Mouse (Mus musculus): ENCODE results near the gene Gpr182. TPM values are rescaled to one million over a fixed set of nuclear protein-coding genes. Genes with fewer than 3 reads are reported as not detected.
"Not testable (repeated sequence)": the region's sequence is repeated elsewhere in the genome, so short reads cannot be mapped to it uniquely, and the experiment has no call there.

Gene Gpr182
- polyA plus RNA-seq (2015; fragmentation: Nextera tagmentation; extraction: Ambion mirVana): 13.4 and 15.6 TPM in 2 replicates

DNA sequence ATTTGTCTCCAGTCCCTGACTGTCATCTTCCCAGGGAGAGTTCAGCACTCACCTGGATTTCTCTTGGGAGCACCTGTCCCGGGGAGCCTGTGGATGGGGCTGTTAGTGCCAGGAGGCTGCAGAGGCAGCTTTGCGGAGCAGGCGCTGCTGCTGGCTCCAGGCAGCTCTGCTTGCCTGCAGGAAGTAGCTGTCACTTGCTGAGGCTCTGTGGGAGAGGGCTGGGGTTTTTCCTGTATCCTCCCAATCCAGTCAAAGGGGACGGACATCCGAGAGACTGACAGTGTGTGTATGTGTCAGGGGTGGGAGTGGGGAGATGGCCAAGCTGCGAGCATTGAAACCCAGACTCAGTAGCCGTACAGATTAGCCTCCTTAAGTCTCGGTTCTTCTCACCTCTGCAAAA is at the start of gene Gpr182:
Gene Gpr182, minus strand, starts transcription at position 185 of the 400 bp plus-strand sequence.
- WGBS (ENCODE audit: insufficient replicate concordance): 32% methylated on average over 8 of the region's 8 CpGs
- peaks cover 15% of the 10 kb centered on the region for H3K4me1 ChIP-seq (ENCODE audit: control insufficient read depth, low read depth, low read length)

DNA sequence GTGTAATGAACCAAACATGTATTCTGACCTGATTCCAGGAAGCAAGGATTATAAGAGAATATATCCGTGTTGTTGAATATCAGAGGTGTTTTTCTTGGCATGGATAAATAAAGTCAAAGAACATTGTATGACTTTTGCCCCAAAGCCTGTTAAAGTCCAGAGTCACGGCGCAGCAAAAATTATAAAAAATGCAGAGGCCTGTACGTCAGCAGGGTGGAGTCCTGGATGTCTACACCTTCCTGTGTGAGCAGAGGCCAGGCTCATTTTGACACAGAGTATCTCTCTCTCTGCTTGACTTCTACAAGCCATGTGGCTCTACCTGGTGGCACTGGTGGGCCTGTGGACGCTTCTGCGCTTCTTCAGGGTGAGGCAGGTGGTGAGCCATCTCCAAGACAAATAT is 49.4 kb upstream of the Gpr182 start, which contains the start of gene Rdh16:
Gene Rdh16, plus strand, starts transcription at position 262 of the 400 bp plus-strand sequence.
- H3K36me3 ChIP-seq (ENCODE audit: control insufficient read depth, insufficient read depth): no peaks in the 10 kb centered on the region
- no peaks in the 10 kb centered on the region for H3K27me3 ChIP-seq (ENCODE audit: control insufficient read depth, insufficient read depth, low read depth, low read length)
- WGBS (ENCODE audit: insufficient replicate concordance): 63% methylated on average over 6 of the region's 6 CpGs
- H3K4me3 ChIP-seq (ENCODE audit: low read depth, low read length): no peak within 1 kb of the TSS
- no peaks in the 10 kb centered on the region for H3K9me3 ChIP-seq (replicated peaks; ENCODE audit: control insufficient read depth, low read length)
- H3K27ac ChIP-seq (ENCODE audit: low read length): no peak within 1 kb of the TSS
- no peak within 1 kb of the TSS for H3K4me2 ChIP-seq (ENCODE audit: low read depth, low read length)
- no peak within 1 kb of the TSS for H3K9ac ChIP-seq (ENCODE audit: low read depth, low read length)
- ATAC-seq (ENCODE audit: low read depth): no peak
- H3K4me1 ChIP-seq (ENCODE audit: control insufficient read depth, low read depth, low read length): no peaks in the 10 kb centered on the region

More for the DNA sequence above, at the start of gene Gpr182:
- Histone ChIP-seq H3K9ac (ENCODE audit: low read depth, low read length) (no peak within 1 kb of the TSS), H3K27me3 (ENCODE audit: control insufficient read depth, insufficient read depth, low read depth, low read length) (no peaks in the 10 kb centered on the region), H3K9me3 (replicated peaks; ENCODE audit: control insufficient read depth, low read length) (no peaks in the 10 kb centered on the region), H3K4me2 (ENCODE audit: low read depth, low read length) (0 out of 2 replicates have a peak within 1 kb of the TSS, but pooled peaks have one; percentile 5), H3K27ac (ENCODE audit: low read length) (peak within 1 kb of the TSS; percentile 3), H3K4me3 (ENCODE audit: low read depth, low read length) (peak within 1 kb of the TSS; percentile 19), H3K36me3 (ENCODE audit: control insufficient read depth, insufficient read depth) (peaks cover 2% of the 10 kb centered on the region; the same call in 1 of the 2 replicates)
- ATAC-seq (ENCODE audit: low read depth): 0 out of 2 replicates have a peak, but pooled peaks have one; percentile 14

- H3K27ac ChIP-seq (ENCODE audit: low read length): no peak overlapping the region
- no peaks in the 10 kb centered on the region for H3K4me1 ChIP-seq (ENCODE audit: control insufficient read depth, low read depth, low read length)
- H3K9ac ChIP-seq (ENCODE audit: low read depth, low read length): no peak overlapping the region
- no peak for ATAC-seq (ENCODE audit: low read depth)
- no peaks in the 10 kb centered on the region for H3K36me3 ChIP-seq (ENCODE audit: control insufficient read depth, insufficient read depth)
- H3K9me3 ChIP-seq (replicated peaks; ENCODE audit: control insufficient read depth, low read length): no peaks in the 10 kb centered on the region
- H3K4me2 ChIP-seq (ENCODE audit: low read depth, low read length): no peak overlapping the region
- 46% methylated on average over 1 of the region's 1 CpGs for WGBS (ENCODE audit: insufficient replicate concordance)
- H3K4me3 ChIP-seq (ENCODE audit: low read depth, low read length): no peak overlapping the region
- H3K27me3 ChIP-seq (ENCODE audit: control insufficient read depth, insufficient read depth, low read depth, low read length): no peaks in the 10 kb centered on the region
These were observed 47.8 kb upstream of the Gpr182 start for GRCm38 (mm10) chr10:127799295-127799694.

DNA sequence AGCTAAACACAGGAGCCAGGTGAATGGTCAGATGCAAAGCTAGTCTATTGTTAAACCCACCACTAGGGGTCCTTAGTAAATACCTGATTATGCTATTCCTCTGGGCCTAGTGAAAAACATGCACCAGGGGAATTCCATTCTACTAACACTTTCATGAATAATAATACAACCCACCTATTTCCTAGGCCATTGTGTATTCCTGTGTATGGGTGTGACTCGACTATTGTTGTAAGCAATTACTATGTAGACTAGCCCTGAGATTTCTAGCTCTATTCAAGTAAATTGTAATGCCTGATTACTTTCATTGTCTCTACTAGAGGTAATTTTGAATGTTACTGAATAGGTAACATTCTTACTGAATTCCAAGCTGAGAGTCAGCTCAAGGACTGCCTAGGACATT is 33.9 kb upstream of the Gpr182 start:
- 55% methylated on average over 1 of the region's 1 CpGs for WGBS (ENCODE audit: insufficient replicate concordance)
- H3K4me1 ChIP-seq (ENCODE audit: control insufficient read depth, low read depth, low read length); ATAC-seq (ENCODE audit: low read depth); H3K4me2 ChIP-seq (ENCODE audit: low read depth, low read length); H3K9ac ChIP-seq (ENCODE audit: low read depth, low read length); H3K27ac ChIP-seq (ENCODE audit: low read length); H3K27me3 ChIP-seq (ENCODE audit: control insufficient read depth, insufficient read depth, low read depth, low read length); H3K36me3 ChIP-seq (ENCODE audit: control insufficient read depth, insufficient read depth); H3K9me3 ChIP-seq (replicated peaks; ENCODE audit: control insufficient read depth, low read length); H3K4me3 ChIP-seq (ENCODE audit: low read depth, low read length): not testable (repeated sequence)

- not testable (repeated sequence) for H3K9me3 ChIP-seq (replicated peaks; ENCODE audit: control insufficient read depth, low read length); H3K4me3 ChIP-seq (ENCODE audit: low read depth, low read length); ATAC-seq (ENCODE audit: low read depth); H3K4me1 ChIP-seq (ENCODE audit: control insufficient read depth, low read depth, low read length); H3K9ac ChIP-seq (ENCODE audit: low read depth, low read length); H3K36me3 ChIP-seq (ENCODE audit: control insufficient read depth, insufficient read depth); H3K27me3 ChIP-seq (ENCODE audit: control insufficient read depth, insufficient read depth, low read depth, low read length); H3K4me2 ChIP-seq (ENCODE audit: low read depth, low read length); H3K27ac ChIP-seq (ENCODE audit: low read length)
- 82% methylated on average over 17 of the region's 17 CpGs for WGBS (ENCODE audit: insufficient replicate concordance)
These were observed 30.8 kb upstream of the Gpr182 start for GRCm38 (mm10) chr10:127782321-127782720.

DNA sequence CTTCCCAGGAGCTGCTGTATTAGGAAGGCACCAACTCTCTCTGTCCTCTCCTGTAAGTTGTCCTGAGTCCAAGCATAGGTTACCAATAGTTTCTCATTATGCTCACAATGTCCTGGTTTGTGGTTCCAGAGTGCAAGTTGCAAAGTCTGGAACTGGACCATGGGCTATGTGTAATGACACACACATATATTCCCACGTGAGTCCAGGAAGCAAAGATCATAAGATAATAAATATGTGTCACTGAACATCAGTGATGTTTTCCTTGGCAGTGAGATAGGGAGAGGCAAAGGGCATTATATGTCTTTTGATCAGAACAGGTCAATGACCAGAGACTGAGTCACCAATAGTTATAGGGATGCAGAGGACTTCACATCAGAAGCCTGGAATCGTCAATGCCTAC is 24.5 kb upstream of the Gpr182 start, which contains the start of gene Rdh9:
Gene Rdh9, plus strand, starts transcription at position 376 of the 400 bp plus-strand sequence.
- peak; percentile 39; the same call in 1 of the 2 replicates for ATAC-seq (ENCODE audit: low read depth)
- 33% methylated on average over 2 of the region's 2 CpGs for WGBS (ENCODE audit: insufficient replicate concordance)
- no peak within 1 kb of the TSS for H3K9ac ChIP-seq (ENCODE audit: low read depth, low read length)

DNA sequence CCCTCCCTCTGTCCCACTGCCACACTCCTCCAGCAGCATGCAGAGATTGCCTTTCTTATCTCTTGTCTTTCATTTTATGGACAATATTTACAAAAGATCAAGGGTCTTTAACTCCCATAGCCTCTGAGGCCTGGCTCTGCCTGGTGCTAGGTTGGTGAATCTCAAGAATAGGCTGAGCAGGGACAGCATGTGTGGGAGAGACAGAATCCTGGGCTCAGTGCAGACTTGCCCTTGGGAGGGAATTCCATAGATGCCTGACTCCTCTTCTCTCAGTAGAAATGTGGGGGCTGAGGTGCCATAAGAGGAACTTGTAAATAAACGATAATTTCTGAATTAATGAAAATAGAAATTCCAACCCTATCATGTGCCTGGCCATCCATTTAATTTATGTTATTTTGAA is 15.0 kb upstream of the Gpr182 start:
- no peaks in the 10 kb centered on the region for H3K9me3 ChIP-seq (replicated peaks; ENCODE audit: control insufficient read depth, low read length)
- no peak for ATAC-seq (ENCODE audit: low read depth)
- WGBS (ENCODE audit: insufficient replicate concordance): 63% methylated on average over 1 of the region's 1 CpGs
- H3K27ac ChIP-seq (ENCODE audit: low read length): no peak overlapping the region
- H3K4me1 ChIP-seq (ENCODE audit: control insufficient read depth, low read depth, low read length): no peaks in the 10 kb centered on the region
- no peak overlapping the region for H3K4me3 ChIP-seq (ENCODE audit: low read depth, low read length)
- H3K9ac ChIP-seq (ENCODE audit: low read depth, low read length): no peak overlapping the region
- H3K4me2 ChIP-seq (ENCODE audit: low read depth, low read length): no peak overlapping the region
- H3K27me3 ChIP-seq (ENCODE audit: control insufficient read depth, insufficient read depth, low read depth, low read length): no peaks in the 10 kb centered on the region
- H3K36me3 ChIP-seq (ENCODE audit: control insufficient read depth, insufficient read depth): no peaks in the 10 kb centered on the region

More for the DNA sequence above, 24.5 kb upstream of the Gpr182 start, which contains the start of gene Rdh9:
- no peaks in the 10 kb centered on the region for H3K4me1 ChIP-seq (ENCODE audit: control insufficient read depth, low read depth, low read length)
- no peak within 1 kb of the TSS for H3K27ac ChIP-seq (ENCODE audit: low read length)
- no peaks in the 10 kb centered on the region for H3K27me3 ChIP-seq (ENCODE audit: control insufficient read depth, insufficient read depth, low read depth, low read length)
- H3K4me2 ChIP-seq (ENCODE audit: low read depth, low read length): no peak within 1 kb of the TSS
- no peak within 1 kb of the TSS for H3K4me3 ChIP-seq (ENCODE audit: low read depth, low read length)
- H3K36me3 ChIP-seq (ENCODE audit: control insufficient read depth, insufficient read depth): no peaks in the 10 kb centered on the region
- H3K9me3 ChIP-seq (replicated peaks; ENCODE audit: control insufficient read depth, low read length): no peaks in the 10 kb centered on the region

- H3K9me3 ChIP-seq (replicated peaks; ENCODE audit: control insufficient read depth, low read length): no peaks in the 10 kb centered on the region
- peak; percentile 81 for ATAC-seq (ENCODE audit: low read depth)
- no peak overlapping the region for H3K9ac ChIP-seq (ENCODE audit: low read depth, low read length)
- no peaks in the 10 kb centered on the region for H3K36me3 ChIP-seq (ENCODE audit: control insufficient read depth, insufficient read depth)
- no peak overlapping the region for H3K4me3 ChIP-seq (ENCODE audit: low read depth, low read length)
- H3K27ac ChIP-seq (ENCODE audit: low read length): peak overlapping the region; percentile 69; the same call in 1 of the 2 replicates
- H3K27me3 ChIP-seq (ENCODE audit: control insufficient read depth, insufficient read depth, low read depth, low read length): no peaks in the 10 kb centered on the region
- no peak overlapping the region for H3K4me2 ChIP-seq (ENCODE audit: low read depth, low read length)
- H3K4me1 ChIP-seq (ENCODE audit: control insufficient read depth, low read depth, low read length): no peaks in the 10 kb centered on the region; the same call in 1 of the 2 replicates
- 52% methylated on average over 12 of the region's 12 CpGs for WGBS (ENCODE audit: insufficient replicate concordance)
These were observed 12.6 kb upstream of the Gpr182 start for GRCm38 (mm10) chr10:127763914-127764680.

DNA sequence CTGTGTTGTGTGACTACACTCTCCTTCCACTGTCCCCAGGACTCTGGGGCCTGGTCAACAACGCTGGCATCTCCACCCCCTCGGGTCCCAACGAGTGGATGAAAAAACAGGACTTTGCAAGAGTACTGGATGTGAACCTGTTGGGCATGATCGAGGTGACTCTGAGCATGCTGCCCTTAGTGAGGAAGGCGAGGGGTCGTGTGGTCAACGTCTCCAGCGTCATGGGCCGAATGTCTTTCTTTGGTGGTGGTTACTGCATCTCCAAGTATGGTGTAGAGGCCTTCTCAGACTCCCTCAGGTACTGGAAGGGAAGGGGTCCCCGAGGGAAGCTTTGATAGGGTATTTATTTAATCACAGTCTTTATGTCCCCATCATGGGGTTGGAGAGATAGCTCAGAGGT is 11.4 kb upstream of the Gpr182 start:
- ATAC-seq (ENCODE audit: low read depth); H3K9me3 ChIP-seq (replicated peaks; ENCODE audit: control insufficient read depth, low read length); H3K4me1 ChIP-seq (ENCODE audit: control insufficient read depth, low read depth, low read length); H3K27ac ChIP-seq (ENCODE audit: low read length); H3K4me3 ChIP-seq (ENCODE audit: low read depth, low read length); H3K36me3 ChIP-seq (ENCODE audit: control insufficient read depth, insufficient read depth); H3K9ac ChIP-seq (ENCODE audit: low read depth, low read length); H3K27me3 ChIP-seq (ENCODE audit: control insufficient read depth, insufficient read depth, low read depth, low read length); H3K4me2 ChIP-seq (ENCODE audit: low read depth, low read length): not testable (repeated sequence)
- WGBS (ENCODE audit: insufficient replicate concordance): 57% methylated on average over 10 of the region's 10 CpGs

Data from liver, embryonic 16.5 days (tissue).